Mouse (Mus musculus) spleen, adult 2 months (tissue): ENCODE data around the gene Vwc2l. TPM values are rescaled to one million over a fixed set of nuclear protein-coding genes. Genes with fewer than 3 reads are reported as not detected.

Experiments
- DNase-seq, 2 experiments: peaks; one replicate each; pipeline versions ENCODE4 v3.0.0 to v3.0.0-alpha.2; 2012 to 2021; ENCODE audit warnings: low spot score in 2 of 2, low read depth in 1 of 2
- H3K27ac ChIP-seq: fragments of 200-500 bp; 2 replicates; pipeline ENCODE4 v1.5.1; 2012; ENCODE audit warnings: low read length, inconsistent platforms; ENCODE audit not compliant: insufficient read depth
- H3K27me3 ChIP-seq: fragments of 200-500 bp; 2 replicates; pipeline ENCODE4 v1.6.1; 2012; ENCODE audit warnings: mild to moderate bottlenecking, moderate library complexity, low read length, inconsistent platforms; ENCODE audit not compliant: control insufficient read depth, insufficient read depth
- H3K36me3 ChIP-seq: fragments of 200-500 bp; 2 replicates; pipeline ENCODE4 v1.6.1; 2012; ENCODE audit warnings: mild to moderate bottlenecking, low read length, inconsistent platforms; ENCODE audit not compliant: control insufficient read depth, insufficient read depth
- H3K4me1 ChIP-seq: fragments of 200-500 bp; 2 replicates; pipeline ENCODE4 v1.6.1; 2011; ENCODE audit warnings: inconsistent platforms; ENCODE audit not compliant: control insufficient read depth, insufficient read depth, insufficient read length
- H3K4me3 ChIP-seq: fragments of 200-500 bp; 2 replicates; pipeline ENCODE4 v1.5.1; 2011; ENCODE audit warnings: mild to moderate bottlenecking, inconsistent platforms; ENCODE audit not compliant: insufficient read depth, insufficient read length; ENCODE audit errors: extremely low read depth
- CTCF ChIP-seq: fragments of 200-500 bp; IDR thresholded peaks from 2 replicates; pipeline ENCODE4 v1.5.1; 2011; ENCODE audit warnings: mild to moderate bottlenecking, inconsistent platforms; ENCODE audit not compliant: insufficient read depth, insufficient read length, insufficient replicate concordance; ENCODE audit errors: extremely low read depth
- POLR2A ChIP-seq: fragments of 200-500 bp; IDR thresholded peaks from 2 replicates; pipeline ENCODE4 v1.6.1; 2011; ENCODE audit warnings: low read depth, low read length, inconsistent platforms
- WGBS: fragments of 180-500 bp; shearing (Covaris S2); methylation state at CpG from one replicate; pipeline ENCODE4 v1.1.7; 2018; 5-methylcytosine and 5-hydroxymethylcytosine counted together
- polyA plus RNA-seq: library from polyadenylated mRNA; depleted of rRNA; stranded (reverse); fragments of >200 nt; gene quantifications from 2 replicates; pipeline ENCODE4 v1.2.3, GENCODE M21; 2012

The Vwc2l gene
- polyA plus RNA-seq, 1 experiment = not detected

- no peaks in the 10 kb centered on the region for H3K36me3 ChIP-seq
- no peaks in the 10 kb centered on the region for H3K27me3 ChIP-seq
- no peaks in the 10 kb centered on the region for H3K4me1 ChIP-seq
- TF ChIP-seq CTCF (no peak), POLR2A (no peak)
- H3K4me3 ChIP-seq = no peak overlapping the region
- WGBS = 92% methylated on average over 5 of the region's 5 CpGs
- no peak for DNase-seq
- no peak overlapping the region for H3K27ac ChIP-seq
Observed at GRCm38 (mm10) chr1:70791636-70792035, 66.1 kb downstream of the Vwc2l start.

GRCm38 (mm10) chr1:70795094-70795493 is 69.6 kb downstream of the Vwc2l start:
- Histone ChIP-seq H3K36me3 (no peaks in the 10 kb centered on the region), H3K27me3 (no peaks in the 10 kb centered on the region), H3K27ac (no peak overlapping the region), H3K4me3 (no peak overlapping the region), H3K4me1 (no peaks in the 10 kb centered on the region)
- TF ChIP-seq POLR2A (no peak), CTCF (no peak)
- DNase-seq = no peak
- WGBS = 81% methylated on average over 4 of the region's 4 CpGs

- Histone ChIP-seq H3K27ac (no peak overlapping the region), H3K36me3 (no peaks in the 10 kb centered on the region), H3K27me3 (no peaks in the 10 kb centered on the region), H3K4me1 (no peaks in the 10 kb centered on the region), H3K4me3 (no peak overlapping the region)
- TF ChIP-seq POLR2A = no peak
- no peak for TF ChIP-seq CTCF
- 77% methylated on average over 3 of the region's 3 CpGs for WGBS
- no peak for DNase-seq
Observed at GRCm38 (mm10) chr1:70803401-70803800, 77.9 kb downstream of the Vwc2l start.

GRCm38 (mm10) chr1:70823111-70823510 is 97.6 kb downstream of the Vwc2l start:
- no peak overlapping the region for H3K27ac ChIP-seq
- H3K4me1 ChIP-seq = no peaks in the 10 kb centered on the region
- DNase-seq = no peak
- no peak overlapping the region for H3K4me3 ChIP-seq
- no peak for TF ChIP-seq CTCF
- no peaks in the 10 kb centered on the region for H3K27me3 ChIP-seq
- no peaks in the 10 kb centered on the region for H3K36me3 ChIP-seq
- WGBS = 52% methylated on average over 2 of the region's 2 CpGs

GRCm38 (mm10) chr1:70833262-70833661 is 107.7 kb downstream of the Vwc2l start:
- Histone ChIP-seq H3K4me3 (no peak overlapping the region), H3K36me3 (no peaks in the 10 kb centered on the region), H3K27me3 (no peaks in the 10 kb centered on the region), H3K27ac (no peak overlapping the region), H3K4me1 (no peaks in the 10 kb centered on the region)
- DNase-seq = no peak
- 78% methylated on average over 3 of the region's 3 CpGs for WGBS
- TF ChIP-seq POLR2A = no peak
- TF ChIP-seq CTCF = no peak

DNA sequence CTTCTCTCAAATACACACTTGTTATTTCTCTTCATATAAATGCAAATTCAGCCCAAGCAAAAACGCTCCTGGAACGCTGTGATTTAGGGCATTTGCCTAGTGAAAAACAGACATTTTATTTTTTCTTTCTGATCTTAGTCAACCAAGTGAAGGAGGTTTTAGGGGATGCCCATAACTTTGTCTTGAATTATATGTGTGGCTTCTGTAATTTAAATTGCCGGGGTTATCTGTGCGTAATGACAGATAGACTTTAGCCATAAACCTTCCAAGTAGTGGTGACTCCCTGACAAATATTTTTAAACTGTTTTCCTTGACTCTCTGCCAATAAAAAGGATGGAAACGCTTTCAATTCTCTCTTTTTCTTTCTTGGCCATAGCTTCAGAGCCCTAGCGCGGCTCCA is 116.7 kb downstream of the Vwc2l start:
- H3K4me1 ChIP-seq = no peaks in the 10 kb centered on the region
- no peak overlapping the region for H3K4me3 ChIP-seq
- no peak for TF ChIP-seq POLR2A
- TF ChIP-seq CTCF = no peak
- H3K27ac ChIP-seq = no peak overlapping the region
- 88% methylated on average over 7 of the region's 7 CpGs for WGBS
- no peak for DNase-seq
- H3K36me3 ChIP-seq = no peaks in the 10 kb centered on the region
- H3K27me3 ChIP-seq = no peaks in the 10 kb centered on the region

GRCm38 (mm10) chr1:70845276-70845675 is 119.8 kb downstream of the Vwc2l start:
- H3K27ac ChIP-seq = no peak overlapping the region
- no peak for TF ChIP-seq POLR2A
- no peak for TF ChIP-seq CTCF
- H3K4me3 ChIP-seq = no peak overlapping the region
- DNase-seq = no peak
- H3K27me3 ChIP-seq = no peaks in the 10 kb centered on the region
- H3K36me3 ChIP-seq = no peaks in the 10 kb centered on the region
- no peaks in the 10 kb centered on the region for H3K4me1 ChIP-seq
